Mouse (Mus musculus) skeletal muscle tissue, postnatal 0 days (tissue): ENCODE results near the gene Dnajc13. TPM values are rescaled to one million over a fixed set of nuclear protein-coding genes. Genes with fewer than 3 reads are reported as not detected.

Experiments used
- polyA plus RNA-seq: library from polyadenylated mRNA; unstranded; fragments of >200 nt; fragmentation: Nextera tagmentation; extraction: Ambion mirVana; gene quantifications from 2 replicates; pipeline ENCODE4 v1.2.1, GENCODE M21; 2015

The Dnajc13 gene
- 7.1 and 7.8 TPM in 2 replicates for polyA plus RNA-seq

GRCm38 (mm10) chr9:104262823-104263352, at the start of gene Dnajc13:
Gene Dnajc13 (minus strand): TSS chr9:104262930.

GRCm38 (mm10) chr9:104126833-104127232, 135.9 kb downstream of the Dnajc13 start, which contains the start of gene Ackr4:
Gene Ackr4 (minus strand): TSS chr9:104126933.

Other genes starting within 250 kb of the Dnajc13 start
- gene Gm28305, start 222.3 kb downstream of the Dnajc13 start, polyA plus RNA-seq, result not detected in 2 replicates
- gene Uba5, start 199.8 kb downstream of the Dnajc13 start, polyA plus RNA-seq, result 26.6 and 32.3 TPM in 2 replicates
- 6.5 and 11.0 TPM in 2 replicates for gene Acad11, start 199.6 kb downstream of the Dnajc13 start, polyA plus RNA-seq
- 3.8 and 4.1 TPM in 2 replicates for gene Ackr4, start 136.0 kb downstream of the Dnajc13 start, polyA plus RNA-seq
- 0.05 and 1.2 TPM in 2 replicates for gene Acpp, start 74.8 kb upstream of the Dnajc13 start, polyA plus RNA-seq